Mouse (Mus musculus) lung, embryonic 14.5 days (tissue): ENCODE results near the gene Mmp14. TPM values are rescaled to one million over a fixed set of nuclear protein-coding genes. Genes with fewer than 3 reads are reported as not detected.

Experiments used
- ATAC-seq: fragments of 200-750 bp; cut with Nextera tagmentation; 2 replicates; pipeline ENCODE4 v1.8.0; 2017; ENCODE audit warnings: mild to moderate bottlenecking, moderate TSS enrichment, moderate library complexity; ENCODE audit not compliant: insufficient read depth
- DNase-seq: peaks from one replicate; pipeline ENCODE4 v3.0.0-alpha.2; 2015
- H3K27ac ChIP-seq: fragments of 300-500 bp; sonication (generic); 2 replicates; pipeline ENCODE4 v1.5.1; 2014; ENCODE audit warnings: low read depth, mild to moderate bottlenecking, moderate library complexity
- H3K27me3 ChIP-seq: fragments of 300-500 bp; sonication (generic); 2 replicates; pipeline ENCODE4 v1.6.1; 2014; ENCODE audit warnings: low read length, control low read depth; ENCODE audit not compliant: insufficient read depth
- H3K36me3 ChIP-seq: fragments of 300-500 bp; sonication (generic); 2 replicates; pipeline ENCODE4 v1.6.1; 2014; ENCODE audit warnings: control low read depth; ENCODE audit not compliant: insufficient read depth
- H3K4me1 ChIP-seq: fragments of 300-500 bp; sonication (generic); 2 replicates; pipeline ENCODE4 v1.6.1; 2014; ENCODE audit warnings: antibody characterized with exemption, control low read depth; ENCODE audit not compliant: insufficient read depth
- H3K4me2 ChIP-seq: fragments of 300-500 bp; sonication (generic); 2 replicates; pipeline ENCODE4 v1.6.1; 2014; ENCODE audit warnings: mild to moderate bottlenecking
- H3K4me3 ChIP-seq: fragments of 300-500 bp; sonication (generic); 2 replicates; pipeline ENCODE4 v1.5.1; 2014; ENCODE audit warnings: low read depth, low read length
- H3K9ac ChIP-seq: fragments of 300-500 bp; sonication (generic); 2 replicates; pipeline ENCODE4 v1.6.1; 2014
- H3K9me3 ChIP-seq: fragments of 300-500 bp; sonication (generic); 2 replicates; pipeline ENCODE4 v1.6.1; 2016; ENCODE audit warnings: low read depth, low read length, control low read depth
- CTCF ChIP-seq: IDR thresholded peaks from 2 replicates; pipeline ENCODE4 v1.5.1; 2016; ENCODE audit warnings: antibody characterized with exemption, low read depth
- WGBS: fragments of 180-500 bp; shearing (Covaris S2); extraction: QIAGEN DNeasy Blood & Tissue Kit; methylation state at CpG from one replicate; pipeline ENCODE4 v1.1.7; 2014; 5-methylcytosine and 5-hydroxymethylcytosine counted together
- polyA plus RNA-seq: library from polyadenylated mRNA; unstranded; fragments of >200 nt; fragmentation: Nextera tagmentation; extraction: Ambion mirVana; gene quantifications from 2 replicates; pipeline ENCODE4 v1.2.1, GENCODE M21; 2014

The Mmp14 gene
- polyA plus RNA-seq, 1 experiment from 2014 or later = 187 TPM

DNA sequence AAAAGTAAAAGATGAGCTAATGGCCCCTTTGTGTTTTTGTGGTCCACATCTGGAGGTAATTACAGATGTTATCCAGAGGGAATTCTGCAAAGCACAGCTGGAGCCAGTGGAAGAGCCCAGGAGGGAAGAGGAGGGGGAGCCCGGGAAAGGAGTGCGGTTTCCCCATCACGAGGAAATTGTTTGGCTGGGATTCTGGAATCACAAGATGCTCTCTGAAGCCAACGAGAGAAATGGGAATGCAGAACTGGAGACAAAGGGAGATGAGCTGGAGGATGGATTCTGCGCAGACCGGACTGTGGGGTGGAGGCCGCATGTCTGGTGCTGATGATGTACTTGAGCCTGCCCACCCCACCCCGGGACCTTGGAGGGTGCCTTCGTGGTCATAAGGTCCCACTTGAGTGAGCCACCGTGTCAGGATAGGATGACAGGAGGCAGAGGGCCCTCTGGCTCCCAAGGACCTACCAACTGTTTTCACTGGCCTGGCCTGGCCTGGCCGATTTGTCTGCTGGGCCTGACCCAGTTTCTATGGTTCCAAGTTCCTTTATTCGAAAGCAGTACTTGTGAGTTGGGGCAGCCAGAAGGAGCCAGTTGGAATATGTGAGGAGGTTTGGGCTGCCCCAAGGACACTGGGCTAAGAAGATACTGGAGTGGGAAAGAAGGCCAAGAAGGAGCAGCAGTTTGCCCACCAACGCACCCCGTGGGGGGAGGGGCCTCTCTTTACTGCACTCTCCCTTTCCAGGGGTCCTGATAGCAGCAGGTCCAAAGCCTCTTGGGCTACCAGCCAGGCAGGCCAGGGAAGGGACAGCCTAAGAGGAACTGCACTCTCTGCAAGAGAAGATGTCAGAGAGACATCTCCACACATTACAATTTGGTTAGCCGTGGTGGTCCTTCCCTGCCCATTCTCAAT lies 12.6 kb downstream of the Mmp14 start:
- peak; percentile 78 for DNase-seq
- whole genome bisulfite sequencing = 60% methylated on average over 15 of the region's 15 CpGs
- no peaks in the 10 kb centered on the region for H3K27me3 ChIP-seq
- no peak for TF ChIP-seq CTCF
- H3K36me3 ChIP-seq = peaks cover 37% of the 10 kb centered on the region
- H3K9ac ChIP-seq = no peak overlapping the region
- peak; percentile 47; the same call in 1 of the 2 replicates for ATAC-seq
- no peak overlapping the region for H3K4me2 ChIP-seq
- H3K9me3 ChIP-seq = no peaks in the 10 kb centered on the region
- no peak overlapping the region for H3K4me3 ChIP-seq
- H3K27ac ChIP-seq = peak overlapping the region; percentile 82
- no peaks in the 10 kb centered on the region; the same call in 1 of the 2 replicates for H3K4me1 ChIP-seq

DNA sequence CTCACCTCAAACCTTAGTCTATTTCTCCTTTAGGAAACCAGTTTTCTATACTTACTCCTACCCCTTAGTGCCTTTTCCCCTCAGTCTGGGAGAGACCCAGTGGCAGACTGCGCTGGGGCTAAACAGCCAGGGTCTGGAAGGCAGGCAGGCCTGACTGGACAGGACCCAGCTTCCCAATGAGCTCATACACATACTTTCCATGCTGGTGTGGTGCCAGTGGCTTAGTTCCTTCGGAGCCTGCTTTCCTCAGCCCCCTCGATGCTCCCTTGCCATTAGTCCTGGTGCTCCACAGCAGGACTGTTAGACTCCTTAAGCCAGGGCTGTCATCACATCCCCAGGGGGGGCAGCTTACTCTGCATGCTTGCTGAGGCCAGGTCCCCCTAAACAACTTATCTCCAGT lies 14.1 kb downstream of the Mmp14 start:
- H3K36me3 ChIP-seq = peaks cover 22% of the 10 kb centered on the region
- WGBS = 51% methylated on average over 3 of the region's 3 CpGs
- H3K4me2 ChIP-seq = no peak overlapping the region
- no peaks in the 10 kb centered on the region; the same call in 1 of the 2 replicates for H3K4me1 ChIP-seq
- H3K9ac ChIP-seq = no peak overlapping the region
- H3K27ac ChIP-seq = no peak overlapping the region
- ATAC-seq = no peak
- no peak for TF ChIP-seq CTCF
- H3K9me3 ChIP-seq = no peaks in the 10 kb centered on the region
- DNase-seq = no peak
- no peaks in the 10 kb centered on the region for H3K27me3 ChIP-seq
- H3K4me3 ChIP-seq = no peak overlapping the region

DNA sequence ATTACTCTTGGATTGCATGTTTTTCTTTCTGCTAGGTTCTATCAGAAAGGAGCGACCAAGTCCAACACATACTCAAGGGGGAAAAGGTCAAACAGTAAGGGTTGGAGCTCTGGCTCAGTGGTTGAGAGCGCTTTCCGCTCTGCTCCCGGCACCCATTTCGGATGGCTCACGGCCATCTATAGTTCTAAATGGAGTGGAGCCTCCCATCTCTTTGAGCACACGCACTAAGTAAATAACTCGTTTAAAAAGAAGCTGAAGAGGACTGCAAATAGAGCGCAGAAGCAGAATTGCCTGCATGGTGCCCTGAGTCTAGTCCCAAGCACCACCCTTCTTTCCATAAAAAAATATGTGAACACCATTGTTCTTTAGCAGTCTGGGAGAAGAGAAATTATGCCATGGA lies 22.2 kb downstream of the Mmp14 start:
- Histone ChIP-seq H3K36me3 (no peaks in the 10 kb centered on the region), H3K9me3 (no peaks in the 10 kb centered on the region), H3K4me1 (no peaks in the 10 kb centered on the region), H3K4me3 (no peak overlapping the region), H3K27me3 (no peaks in the 10 kb centered on the region), H3K4me2 (no peak overlapping the region), H3K27ac (0 out of 2 replicates have a peak overlapping the region, but pooled peaks have one; percentile 38), H3K9ac (no peak overlapping the region)
- no peak for TF ChIP-seq CTCF
- ATAC-seq (no peak), DNase-seq (peak; percentile 33)
- WGBS = 63% methylated on average over 9 of the region's 9 CpGs

DNA sequence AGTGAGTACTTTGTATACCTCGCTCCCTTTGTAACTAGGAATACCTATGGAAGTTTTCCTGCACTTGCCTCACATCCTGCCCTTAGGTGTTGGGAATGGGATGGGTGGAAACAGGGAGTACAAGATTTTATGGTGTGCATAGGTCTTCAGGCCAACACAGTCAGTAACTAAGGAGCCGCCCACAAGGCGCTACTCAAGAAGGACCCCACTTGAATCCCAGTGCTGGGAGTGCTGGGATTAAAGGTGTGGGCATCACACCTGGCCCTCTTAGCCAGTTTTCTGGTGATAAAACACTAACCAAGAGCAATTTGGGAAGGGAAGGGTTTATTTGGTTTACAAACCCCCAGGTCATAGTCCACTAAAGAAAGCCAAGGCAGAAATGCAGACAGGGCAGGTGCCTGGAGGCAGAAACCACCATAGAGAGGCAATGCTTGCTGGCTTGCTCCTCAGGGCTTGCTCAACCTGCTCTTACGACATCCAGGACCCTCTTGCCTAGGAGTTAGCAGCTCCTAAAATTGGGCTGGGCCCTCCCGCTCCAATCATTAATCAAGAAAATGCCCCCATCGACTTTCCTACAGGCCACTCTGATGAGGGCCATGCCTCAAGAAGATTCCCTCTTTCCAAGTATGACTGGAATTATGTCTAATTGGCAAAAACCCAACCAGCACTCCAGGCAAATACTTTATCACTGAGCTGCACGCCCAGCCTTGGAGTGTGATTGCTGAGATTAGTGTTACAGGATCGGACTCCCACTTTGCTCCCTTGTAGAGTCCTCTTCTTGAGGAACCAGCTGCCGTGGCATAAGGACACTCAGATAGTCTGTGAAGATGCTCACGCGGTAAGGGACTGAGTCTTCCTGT lies 23.5 kb downstream of the Mmp14 start:
- TF ChIP-seq CTCF = no peak
- Histone ChIP-seq H3K4me3 (no peak overlapping the region), H3K36me3 (no peaks in the 10 kb centered on the region), H3K27me3 (no peaks in the 10 kb centered on the region), H3K9ac (no peak overlapping the region), H3K27ac (no peak overlapping the region; the same call in 1 of the 2 replicates), H3K9me3 (no peaks in the 10 kb centered on the region), H3K4me2 (no peak overlapping the region), H3K4me1 (no peaks in the 10 kb centered on the region)
- ATAC-seq = peak; percentile 64
- DNase-seq = peak; percentile 76
- WGBS = 55% methylated on average over 11 of the region's 11 CpGs

DNA sequence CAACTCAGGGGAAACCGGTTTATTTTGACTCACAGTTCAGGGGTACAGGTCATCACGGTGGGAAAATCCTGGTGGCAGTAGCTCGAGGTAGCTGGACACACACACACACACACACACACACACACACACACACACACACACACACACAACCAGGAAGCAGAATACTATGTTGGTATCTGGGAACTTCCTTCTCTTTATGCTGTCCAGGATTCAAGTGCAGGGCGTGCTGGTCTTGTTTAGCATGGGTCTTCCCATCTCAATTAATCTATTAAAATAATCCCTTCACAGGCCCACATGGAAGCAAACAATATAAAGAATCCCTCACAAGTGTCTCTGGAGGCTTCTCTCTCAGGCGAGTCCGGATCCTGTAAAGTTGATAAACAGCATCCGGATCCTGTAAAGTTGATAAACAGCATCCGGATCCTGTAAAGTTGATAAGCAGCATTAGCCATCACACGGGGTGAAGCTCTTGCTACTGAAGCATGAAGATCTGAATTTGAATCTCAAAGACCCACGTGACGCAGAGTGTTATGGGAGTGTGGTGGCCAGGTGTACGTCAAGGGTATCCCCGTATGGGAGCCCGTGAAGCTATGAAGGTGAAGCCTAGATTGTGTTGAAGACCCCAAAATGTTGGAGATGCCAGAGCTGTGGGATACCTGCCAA lies 26.6 kb downstream of the Mmp14 start:
- H3K4me1 ChIP-seq = no peaks in the 10 kb centered on the region
- H3K27me3 ChIP-seq = no peaks in the 10 kb centered on the region
- DNase-seq (no peak), ATAC-seq (no peak)
- WGBS = 77% methylated on average over 14 of the region's 14 CpGs
- H3K4me2 ChIP-seq = no peak overlapping the region
- no peak overlapping the region for H3K9ac ChIP-seq
- no peak for TF ChIP-seq CTCF
- H3K36me3 ChIP-seq = no peaks in the 10 kb centered on the region
- no peak overlapping the region for H3K4me3 ChIP-seq
- H3K9me3 ChIP-seq = no peaks in the 10 kb centered on the region
- H3K27ac ChIP-seq = no peak overlapping the region

DNA sequence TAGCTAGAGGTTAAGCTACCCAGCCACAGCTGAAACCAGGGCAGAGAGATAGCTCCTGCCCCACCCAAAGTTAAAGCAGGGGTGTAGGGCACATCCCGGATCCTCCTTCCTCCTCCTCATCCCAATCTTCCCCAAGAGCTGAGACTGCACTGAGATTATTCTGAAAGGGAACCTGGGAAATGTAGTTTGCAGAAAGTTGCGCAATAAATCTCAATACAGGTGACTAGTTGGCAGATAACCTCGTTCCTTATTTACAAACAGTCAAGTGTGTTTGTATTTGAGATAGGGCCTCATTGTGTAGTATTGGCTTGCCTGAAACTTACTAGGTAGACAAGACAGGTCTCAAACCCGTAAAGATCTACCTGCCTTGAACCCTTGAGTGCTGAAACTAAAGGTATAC lies 30.7 kb downstream of the Mmp14 start:
- peaks cover 4% of the 10 kb centered on the region; the same call in 1 of the 2 replicates for H3K4me1 ChIP-seq
- no peak overlapping the region for H3K4me3 ChIP-seq
- ATAC-seq (no peak), DNase-seq (no peak)
- no peak for TF ChIP-seq CTCF
- no peak overlapping the region for H3K4me2 ChIP-seq
- H3K9ac ChIP-seq = no peak overlapping the region
- no peaks in the 10 kb centered on the region for H3K9me3 ChIP-seq
- peaks cover 8% of the 10 kb centered on the region; the same call in 1 of the 2 replicates for H3K36me3 ChIP-seq
- no peaks in the 10 kb centered on the region for H3K27me3 ChIP-seq
- no peak overlapping the region for H3K27ac ChIP-seq
- WGBS = 69% methylated on average over 4 of the region's 4 CpGs
